Mouse (Mus musculus): ENCODE data around the gene 9030612E09Rik. TPM values are rescaled to one million over a fixed set of nuclear protein-coding genes. Genes with fewer than 3 reads are reported as not detected.

The 9030612E09Rik gene
- polyA plus RNA-seq, 1 experiment, result 2.9 TPM

- peaks cover 5% of the 10 kb centered on the region; the same call in 1 of the 2 replicates for H3K4me1 ChIP-seq (ENCODE audit: control insufficient read depth, insufficient read depth, low read length)
- TF ChIP-seq POLR2A (IDR thresholded peaks at IDR 0.05; ENCODE audit: borderline replicate concordance, insufficient read depth, low read length), result no peak
- TF ChIP-seq CTCF (IDR thresholded peaks at IDR 0.05; ENCODE audit: borderline replicate concordance, insufficient read depth, low read depth, low read length), result no peak
- no peak for DNase-seq
- H3K4me3 ChIP-seq (replicated peaks; ENCODE audit: insufficient read depth, low read depth, low read length), result no peak overlapping the region
- WGBS, result 75% methylated on average over 5 of the region's 5 CpGs
- no peak overlapping the region for H3K27ac ChIP-seq (ENCODE audit: insufficient read depth, low read length)
- no peaks in the 10 kb centered on the region for H3K27me3 ChIP-seq (ENCODE audit: control insufficient read depth, insufficient read depth, low read length)
These were observed 15.6 kb upstream of the 9030612E09Rik start for GRCm38 (mm10) chr10:43158917-43159316.

GRCm38 (mm10) chr10:43159333-43159732, 15.2 kb upstream of the 9030612E09Rik start:
- 78% methylated on average over 5 of the region's 5 CpGs for WGBS
- Histone ChIP-seq H3K4me3 (replicated peaks; ENCODE audit: insufficient read depth, low read depth, low read length) (no peak overlapping the region), H3K27ac (ENCODE audit: insufficient read depth, low read length) (no peak overlapping the region), H3K4me1 (ENCODE audit: control insufficient read depth, insufficient read depth, low read length) (peaks cover 5% of the 10 kb centered on the region; the same call in 1 of the 2 replicates), H3K27me3 (ENCODE audit: control insufficient read depth, insufficient read depth, low read length) (no peaks in the 10 kb centered on the region)
- TF ChIP-seq CTCF (IDR thresholded peaks at IDR 0.05; ENCODE audit: borderline replicate concordance, insufficient read depth, low read depth, low read length) (no peak), POLR2A (IDR thresholded peaks at IDR 0.05; ENCODE audit: borderline replicate concordance, insufficient read depth, low read length) (no peak)
- DNase-seq, result no peak

- no peak for TF ChIP-seq POLR2A (IDR thresholded peaks at IDR 0.05; ENCODE audit: borderline replicate concordance, insufficient read depth, low read length)
- no peak for TF ChIP-seq CTCF (IDR thresholded peaks at IDR 0.05; ENCODE audit: borderline replicate concordance, insufficient read depth, low read depth, low read length)
- H3K4me1 ChIP-seq (ENCODE audit: control insufficient read depth, insufficient read depth, low read length), result peaks cover 10% of the 10 kb centered on the region
- H3K27ac ChIP-seq (ENCODE audit: insufficient read depth, low read length), result no peak overlapping the region
- H3K27me3 ChIP-seq (ENCODE audit: control insufficient read depth, insufficient read depth, low read length), result no peaks in the 10 kb centered on the region
- no peak overlapping the region for H3K4me3 ChIP-seq (replicated peaks; ENCODE audit: insufficient read depth, low read depth, low read length)
- 60% methylated on average over 12 of the region's 12 CpGs for WGBS
- no peak for DNase-seq
These were observed 12.2 kb upstream of the 9030612E09Rik start for GRCm38 (mm10) chr10:43162318-43162717.

DNA sequence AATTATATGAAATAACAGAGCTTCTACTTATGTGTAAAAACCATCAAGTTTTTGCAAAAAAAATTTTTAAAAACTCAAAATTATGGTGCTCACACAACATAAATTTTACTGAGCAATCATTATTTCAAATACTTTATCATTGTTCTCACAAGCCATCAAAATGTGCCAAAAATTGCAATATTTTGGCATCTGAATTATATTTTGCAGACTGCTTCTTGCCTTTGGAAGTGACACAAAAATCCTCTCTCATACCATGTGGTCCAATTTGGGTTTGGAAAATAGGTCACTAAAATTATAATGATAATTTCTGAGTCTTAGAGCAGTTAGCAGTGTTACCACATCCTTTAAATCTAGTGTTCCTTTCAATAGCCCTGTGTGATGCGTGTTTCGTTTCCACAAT, 10.1 kb upstream of the 9030612E09Rik start:
- peak in 1 of 2 experiments; percentile 56 for DNase-seq
- Histone ChIP-seq H3K4me3 (replicated peaks; ENCODE audit: insufficient read depth, low read depth, low read length) (no peak overlapping the region), H3K27me3 (ENCODE audit: control insufficient read depth, insufficient read depth, low read length) (no peaks in the 10 kb centered on the region), H3K4me1 (ENCODE audit: control insufficient read depth, insufficient read depth, low read length) (peaks cover 10% of the 10 kb centered on the region; the same call in 1 of the 2 replicates), H3K27ac (ENCODE audit: insufficient read depth, low read length) (no peak overlapping the region)
- WGBS, result 65% methylated on average over 2 of the region's 2 CpGs
- TF ChIP-seq CTCF (IDR thresholded peaks at IDR 0.05; ENCODE audit: borderline replicate concordance, insufficient read depth, low read depth, low read length), result no peak
- TF ChIP-seq POLR2A (IDR thresholded peaks at IDR 0.05; ENCODE audit: borderline replicate concordance, insufficient read depth, low read length), result no peak

DNA sequence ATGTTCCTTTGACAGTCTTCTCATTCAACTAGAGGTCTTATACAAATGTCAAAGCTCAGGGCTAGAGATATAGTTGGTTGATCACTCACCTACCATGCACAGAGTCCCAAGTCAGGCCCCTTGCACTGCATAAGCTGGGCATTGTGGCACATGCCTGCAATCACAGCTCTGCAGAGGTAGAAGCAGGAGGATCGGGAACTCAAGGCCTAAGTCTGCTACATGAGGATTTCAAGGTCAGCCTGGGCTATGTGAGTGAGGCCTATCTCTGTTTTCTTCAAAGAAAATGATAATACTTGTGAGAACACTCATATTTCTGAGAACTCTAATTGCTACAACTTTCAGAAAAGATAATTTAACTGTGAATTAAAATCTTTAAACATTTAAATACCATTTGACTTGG, 8.4 kb upstream of the 9030612E09Rik start:
- Histone ChIP-seq H3K27ac (ENCODE audit: insufficient read depth, low read length) (0 out of 2 replicates have a peak overlapping the region, but pooled peaks have one; percentile 56), H3K4me3 (replicated peaks; ENCODE audit: insufficient read depth, low read depth, low read length) (no peak overlapping the region), H3K27me3 (ENCODE audit: control insufficient read depth, insufficient read depth, low read length) (no peaks in the 10 kb centered on the region), H3K4me1 (ENCODE audit: control insufficient read depth, insufficient read depth, low read length) (peaks cover 10% of the 10 kb centered on the region; the same call in 1 of the 2 replicates)
- DNase-seq, result no peak
- 97% methylated on average over 1 of the region's 1 CpGs for WGBS
- TF ChIP-seq CTCF (IDR thresholded peaks at IDR 0.05; ENCODE audit: borderline replicate concordance, insufficient read depth, low read depth, low read length) (no peak), POLR2A (IDR thresholded peaks at IDR 0.05; ENCODE audit: borderline replicate concordance, insufficient read depth, low read length) (no peak)

- 94% methylated on average over 3 of the region's 3 CpGs for WGBS
- no peak for TF ChIP-seq POLR2A (IDR thresholded peaks at IDR 0.05; ENCODE audit: borderline replicate concordance, insufficient read depth, low read length)
- TF ChIP-seq CTCF (IDR thresholded peaks at IDR 0.05; ENCODE audit: borderline replicate concordance, insufficient read depth, low read depth, low read length), result 0 out of 2 replicates have a peak, but pooled peaks have one; percentile 6
- H3K27ac ChIP-seq (ENCODE audit: insufficient read depth, low read length), result no peak overlapping the region
These were observed 7.7 kb upstream of the 9030612E09Rik start for GRCm38 (mm10) chr10:43166817-43167216.

GRCm38 (mm10) chr10:43168847-43169246, 5.7 kb upstream of the 9030612E09Rik start:
- 65% methylated on average over 7 of the region's 7 CpGs for WGBS
- DNase-seq, result no peak
- Histone ChIP-seq H3K27me3 (ENCODE audit: control insufficient read depth, insufficient read depth, low read length) (no peaks in the 10 kb centered on the region), H3K4me1 (ENCODE audit: control insufficient read depth, insufficient read depth, low read length) (peaks cover 15% of the 10 kb centered on the region; the same call in 1 of the 2 replicates), H3K4me3 (replicated peaks; ENCODE audit: insufficient read depth, low read depth, low read length) (no peak overlapping the region), H3K27ac (ENCODE audit: insufficient read depth, low read length) (no peak overlapping the region)
- no peak for TF ChIP-seq POLR2A (IDR thresholded peaks at IDR 0.05; ENCODE audit: borderline replicate concordance, insufficient read depth, low read length)
- TF ChIP-seq CTCF (IDR thresholded peaks at IDR 0.05; ENCODE audit: borderline replicate concordance, insufficient read depth, low read depth, low read length), result no peak

More at GRCm38 (mm10) chr10:43166817-43167216, 7.7 kb upstream of the 9030612E09Rik start:
- H3K27me3 ChIP-seq (ENCODE audit: control insufficient read depth, insufficient read depth, low read length), result no peaks in the 10 kb centered on the region
- DNase-seq, result no peak
- no peak overlapping the region for H3K4me3 ChIP-seq (replicated peaks; ENCODE audit: insufficient read depth, low read depth, low read length)
- peaks cover 10% of the 10 kb centered on the region; the same call in 1 of the 2 replicates for H3K4me1 ChIP-seq (ENCODE audit: control insufficient read depth, insufficient read depth, low read length)

GRCm38 (mm10) chr10:43171106-43171505, 3.4 kb upstream of the 9030612E09Rik start:
- no peak overlapping the region for H3K27ac ChIP-seq (ENCODE audit: insufficient read depth, low read length)
- 33% methylated on average over 8 of the region's 8 CpGs for whole genome bisulfite sequencing

More at GRCm38 (mm10) chr10:43171106-43171505, 3.4 kb upstream of the 9030612E09Rik start:
- peak; percentile 32 to 41 for DNase-seq
- Histone ChIP-seq H3K27me3 (ENCODE audit: control insufficient read depth, insufficient read depth, low read length) (no peaks in the 10 kb centered on the region), H3K4me1 (ENCODE audit: control insufficient read depth, insufficient read depth, low read length) (peaks cover 5% of the 10 kb centered on the region; the same call in 1 of the 2 replicates), H3K4me3 (replicated peaks; ENCODE audit: insufficient read depth, low read depth, low read length) (peak overlapping the region; percentile 40)
- TF ChIP-seq POLR2A (IDR thresholded peaks at IDR 0.05; ENCODE audit: borderline replicate concordance, insufficient read depth, low read length) (no peak), CTCF (IDR thresholded peaks at IDR 0.05; ENCODE audit: borderline replicate concordance, insufficient read depth, low read depth, low read length) (no peak)
